Mouse (Mus musculus): ENCODE data around the gene Gm28729. TPM values are rescaled to one million over a fixed set of nuclear protein-coding genes. Genes with fewer than 3 reads are reported as not detected.
A peak's percentile ranks its signal among the peaks of the same experiment; 100 is the strongest.

Gm28729 gene
- 0.28 TPM in 1 of 2 replicates, not detected in the other for polyA plus RNA-seq (2014; fragmentation: Nextera tagmentation; extraction: Ambion mirVana)

- no peak within 1 kb of the TSS for H3K4me3 ChIP-seq (ENCODE audit: low read depth, low read length)
- no peaks in the 10 kb centered on the region for H3K9me3 ChIP-seq (replicated peaks; ENCODE audit: control insufficient read depth, low read length)
- DNase-seq (ENCODE audit: low spot score) (no peak), ATAC-seq (no peak)
- WGBS = 60% methylated on average over 12 of the region's 12 CpGs
- peaks cover 4% of the 10 kb centered on the region for H3K4me1 ChIP-seq (ENCODE audit: control insufficient read depth, insufficient read depth, low read length)
- no peaks in the 10 kb centered on the region for H3K36me3 ChIP-seq (ENCODE audit: control insufficient read depth, insufficient read depth, low read length)
- H3K27ac ChIP-seq (ENCODE audit: low read depth, low read length) = no peak within 1 kb of the TSS
- H3K27me3 ChIP-seq (replicated peaks; ENCODE audit: control insufficient read depth, insufficient read depth, low read length) = no peaks in the 10 kb centered on the region
- no peak within 1 kb of the TSS for H3K4me2 ChIP-seq (ENCODE audit: low read length)
- no peak within 1 kb of the TSS for H3K9ac ChIP-seq (ENCODE audit: low read length)
Measured at GRCm38 (mm10) chr9:96524972-96525506, at the start of gene Gm28729. TSS of gene Gm28729 (minus strand) at chr9:96525264.

DNA sequence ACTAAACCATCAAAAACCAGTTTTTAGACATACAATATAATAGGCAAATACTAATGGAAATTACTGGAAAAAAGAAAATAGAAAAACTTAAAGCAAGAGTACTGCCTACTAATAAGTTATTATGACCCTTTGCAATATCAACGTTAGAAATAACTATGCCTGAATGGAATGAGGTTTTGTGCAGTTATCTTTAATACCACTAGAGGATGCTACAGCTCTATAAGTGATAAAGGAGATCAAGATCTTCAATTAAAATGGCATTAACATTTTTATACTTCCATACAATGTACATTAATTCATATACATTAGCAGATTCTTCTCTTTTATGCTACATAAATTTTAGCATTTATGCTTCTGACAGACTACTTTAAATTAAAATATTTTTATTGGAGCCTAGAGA, 48.2 kb upstream of the Gm28729 start:
- H3K4me2 ChIP-seq (ENCODE audit: low read length) = no peak overlapping the region
- no peaks in the 10 kb centered on the region for H3K4me1 ChIP-seq (ENCODE audit: control insufficient read depth, insufficient read depth, low read length)
- H3K27me3 ChIP-seq (replicated peaks; ENCODE audit: control insufficient read depth, insufficient read depth, low read length) = no peaks in the 10 kb centered on the region
- H3K9me3 ChIP-seq (replicated peaks; ENCODE audit: control insufficient read depth, low read length) = no peaks in the 10 kb centered on the region
- ATAC-seq = no peak
- WGBS = 9% methylated on average over 1 of the region's 1 CpGs
- no peak overlapping the region for H3K4me3 ChIP-seq (ENCODE audit: low read depth, low read length)
- DNase-seq (ENCODE audit: low spot score) = peak; percentile 77
- H3K36me3 ChIP-seq (ENCODE audit: control insufficient read depth, insufficient read depth, low read length) = peaks cover 20% of the 10 kb centered on the region
- H3K9ac ChIP-seq (ENCODE audit: low read length) = no peak overlapping the region
- no peak overlapping the region for H3K27ac ChIP-seq (ENCODE audit: low read depth, low read length)

DNA sequence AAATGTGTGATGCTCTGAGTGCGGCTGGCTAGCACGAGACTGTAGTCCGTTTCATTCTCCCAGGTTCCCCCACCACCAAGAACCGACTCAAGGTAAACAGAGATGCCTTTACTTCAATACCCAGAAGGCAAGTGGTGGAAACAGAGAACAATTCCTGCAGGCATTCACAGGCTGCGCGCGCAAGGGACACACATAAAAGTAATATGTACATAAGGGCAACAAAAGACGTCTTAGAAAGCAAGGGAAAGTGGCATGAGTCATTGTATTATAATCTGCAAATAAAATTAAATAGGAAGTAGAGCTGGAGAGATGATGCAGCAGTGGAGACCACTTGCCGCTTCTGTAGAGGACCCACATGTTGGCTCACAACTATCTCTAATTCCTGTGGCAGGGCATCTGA, 47.7 kb upstream of the Gm28729 start:
- Histone ChIP-seq H3K4me1 (ENCODE audit: control insufficient read depth, insufficient read depth, low read length) (no peaks in the 10 kb centered on the region), H3K9ac (ENCODE audit: low read length) (no peak overlapping the region), H3K4me2 (ENCODE audit: low read length) (no peak overlapping the region), H3K4me3 (ENCODE audit: low read depth, low read length) (no peak overlapping the region), H3K27me3 (replicated peaks; ENCODE audit: control insufficient read depth, insufficient read depth, low read length) (no peaks in the 10 kb centered on the region), H3K36me3 (ENCODE audit: control insufficient read depth, insufficient read depth, low read length) (peaks cover 22% of the 10 kb centered on the region), H3K27ac (ENCODE audit: low read depth, low read length) (no peak overlapping the region), H3K9me3 (replicated peaks; ENCODE audit: control insufficient read depth, low read length) (no peaks in the 10 kb centered on the region)
- 88% methylated on average over 9 of the region's 9 CpGs for WGBS
- no peak for DNase-seq (ENCODE audit: low spot score)
- no peak for ATAC-seq

- DNase-seq (ENCODE audit: low spot score) = no peak
- H3K27me3 ChIP-seq (replicated peaks; ENCODE audit: control insufficient read depth, insufficient read depth, low read length) = no peaks in the 10 kb centered on the region
- H3K4me3 ChIP-seq (ENCODE audit: low read depth, low read length) = no peak overlapping the region
- H3K36me3 ChIP-seq (ENCODE audit: control insufficient read depth, insufficient read depth, low read length) = peaks cover 33% of the 10 kb centered on the region
- no peaks in the 10 kb centered on the region for H3K4me1 ChIP-seq (ENCODE audit: control insufficient read depth, insufficient read depth, low read length)
- no peak overlapping the region for H3K27ac ChIP-seq (ENCODE audit: low read depth, low read length)
- WGBS = 86% methylated on average over 8 of the region's 8 CpGs
- ATAC-seq = no peak
- H3K4me2 ChIP-seq (ENCODE audit: low read length) = no peak overlapping the region
- no peaks in the 10 kb centered on the region for H3K9me3 ChIP-seq (replicated peaks; ENCODE audit: control insufficient read depth, low read length)
- H3K9ac ChIP-seq (ENCODE audit: low read length) = no peak overlapping the region
Measured at GRCm38 (mm10) chr9:96566470-96566996, 41.5 kb upstream of the Gm28729 start.

GRCm38 (mm10) chr9:96563501-96563900, 38.4 kb upstream of the Gm28729 start:
- no peak for DNase-seq (ENCODE audit: low spot score)
- no peak overlapping the region for H3K27ac ChIP-seq (ENCODE audit: low read depth, low read length)
- H3K27me3 ChIP-seq (replicated peaks; ENCODE audit: control insufficient read depth, insufficient read depth, low read length) = no peaks in the 10 kb centered on the region
- H3K4me1 ChIP-seq (ENCODE audit: control insufficient read depth, insufficient read depth, low read length) = no peaks in the 10 kb centered on the region
- H3K9me3 ChIP-seq (replicated peaks; ENCODE audit: control insufficient read depth, low read length) = no peaks in the 10 kb centered on the region
- H3K4me3 ChIP-seq (ENCODE audit: low read depth, low read length) = no peak overlapping the region
- H3K4me2 ChIP-seq (ENCODE audit: low read length) = no peak overlapping the region
- no peak for ATAC-seq
- peaks cover 39% of the 10 kb centered on the region for H3K36me3 ChIP-seq (ENCODE audit: control insufficient read depth, insufficient read depth, low read length)
- no peak overlapping the region for H3K9ac ChIP-seq (ENCODE audit: low read length)
- WGBS = 97% methylated on average over 4 of the region's 4 CpGs

- Histone ChIP-seq H3K27ac (ENCODE audit: low read depth, low read length) (no peak overlapping the region), H3K4me3 (ENCODE audit: low read depth, low read length) (no peak overlapping the region), H3K9ac (ENCODE audit: low read length) (no peak overlapping the region), H3K4me1 (ENCODE audit: control insufficient read depth, insufficient read depth, low read length) (no peaks in the 10 kb centered on the region), H3K9me3 (replicated peaks; ENCODE audit: control insufficient read depth, low read length) (no peaks in the 10 kb centered on the region), H3K27me3 (replicated peaks; ENCODE audit: control insufficient read depth, insufficient read depth, low read length) (no peaks in the 10 kb centered on the region), H3K4me2 (ENCODE audit: low read length) (no peak overlapping the region), H3K36me3 (ENCODE audit: control insufficient read depth, insufficient read depth, low read length) (peaks cover 27% of the 10 kb centered on the region)
- 98% methylated on average over 6 of the region's 6 CpGs for WGBS
- ATAC-seq (no peak), DNase-seq (ENCODE audit: low spot score) (no peak)
Measured at GRCm38 (mm10) chr9:96559148-96559547, 34.1 kb upstream of the Gm28729 start.

DNA sequence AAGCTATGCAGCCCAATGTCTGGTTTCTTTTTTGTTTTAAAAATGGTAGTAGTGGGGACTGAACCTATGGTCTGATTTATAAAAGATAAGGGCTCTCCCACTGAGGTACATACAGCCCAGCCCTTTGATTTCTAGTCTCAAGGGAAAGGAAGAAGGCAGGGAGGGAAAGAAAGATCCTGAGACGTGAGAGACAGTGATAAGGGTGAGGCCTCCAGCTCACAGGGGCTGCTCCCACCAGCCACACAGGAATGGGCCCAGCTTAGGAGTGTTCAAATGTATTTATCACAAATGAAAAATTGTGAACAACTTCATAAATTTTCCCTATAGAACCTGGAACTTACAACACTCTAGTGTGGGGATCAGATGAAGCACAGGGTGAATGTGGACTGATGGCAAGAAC, 33.5 kb upstream of the Gm28729 start:
- Histone ChIP-seq H3K27me3 (replicated peaks; ENCODE audit: control insufficient read depth, insufficient read depth, low read length) (no peaks in the 10 kb centered on the region), H3K9ac (ENCODE audit: low read length) (no peak overlapping the region), H3K4me1 (ENCODE audit: control insufficient read depth, insufficient read depth, low read length) (no peaks in the 10 kb centered on the region), H3K27ac (ENCODE audit: low read depth, low read length) (no peak overlapping the region), H3K36me3 (ENCODE audit: control insufficient read depth, insufficient read depth, low read length) (peaks cover 22% of the 10 kb centered on the region), H3K9me3 (replicated peaks; ENCODE audit: control insufficient read depth, low read length) (no peaks in the 10 kb centered on the region), H3K4me2 (ENCODE audit: low read length) (no peak overlapping the region), H3K4me3 (ENCODE audit: low read depth, low read length) (no peak overlapping the region)
- DNase-seq (ENCODE audit: low spot score) = no peak
- WGBS = 85% methylated on average over 1 of the region's 1 CpGs
- no peak for ATAC-seq

DNA sequence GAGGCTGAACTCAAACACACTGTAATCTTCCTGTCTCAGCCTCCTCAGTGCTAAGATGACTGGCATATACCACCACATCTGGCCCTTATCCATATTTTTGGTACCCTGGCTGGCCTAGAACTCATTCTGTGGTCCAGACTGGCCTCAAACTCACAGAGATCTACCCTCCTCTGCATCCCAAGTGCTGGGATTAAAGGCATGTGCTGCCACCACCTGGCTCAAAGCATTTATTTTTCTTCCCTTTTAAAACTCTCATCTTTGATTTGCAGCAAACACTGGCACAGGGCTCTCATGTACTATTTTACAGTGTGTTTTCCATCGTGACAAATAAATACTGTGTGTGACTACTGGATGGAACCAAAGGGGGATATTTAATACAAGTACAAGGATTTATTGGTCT, 29.0 kb upstream of the Gm28729 start:
- no peak overlapping the region for H3K9ac ChIP-seq (ENCODE audit: low read length)

DNA sequence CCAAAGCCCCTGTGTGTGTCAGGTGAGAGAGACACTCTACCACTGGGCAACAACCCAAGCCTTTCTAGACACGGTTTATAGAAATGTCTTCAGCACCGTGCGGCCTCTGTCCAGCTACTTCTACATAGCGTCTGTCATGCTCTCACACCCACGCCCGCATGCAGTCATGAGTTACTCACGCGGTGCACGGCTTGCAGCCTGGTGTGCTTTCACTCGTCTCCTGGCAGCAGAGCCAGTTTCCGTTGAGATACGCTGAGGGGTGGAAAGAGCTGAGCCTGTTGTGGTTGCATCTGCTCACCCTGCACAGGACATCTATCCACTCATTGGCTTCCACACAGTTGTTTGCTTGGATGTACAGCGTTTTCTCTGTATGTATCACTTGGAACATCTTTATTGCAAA, 20.3 kb upstream of the Gm28729 start:
- Histone ChIP-seq H3K9me3 (replicated peaks; ENCODE audit: control insufficient read depth, low read length) (no peaks in the 10 kb centered on the region), H3K9ac (ENCODE audit: low read length) (no peak overlapping the region), H3K4me1 (ENCODE audit: control insufficient read depth, insufficient read depth, low read length) (no peaks in the 10 kb centered on the region; the same call in 1 of the 2 replicates), H3K4me3 (ENCODE audit: low read depth, low read length) (no peak overlapping the region), H3K4me2 (ENCODE audit: low read length) (no peak overlapping the region), H3K27me3 (replicated peaks; ENCODE audit: control insufficient read depth, insufficient read depth, low read length) (no peaks in the 10 kb centered on the region), H3K27ac (ENCODE audit: low read depth, low read length) (no peak overlapping the region), H3K36me3 (ENCODE audit: control insufficient read depth, insufficient read depth, low read length) (peaks cover 25% of the 10 kb centered on the region)
- ATAC-seq = no peak
- no peak for DNase-seq (ENCODE audit: low spot score)
- 93% methylated on average over 13 of the region's 13 CpGs for WGBS

More for the DNA sequence above, 29.0 kb upstream of the Gm28729 start:
- no peak overlapping the region for H3K27ac ChIP-seq (ENCODE audit: low read depth, low read length)
- peaks cover 17% of the 10 kb centered on the region for H3K36me3 ChIP-seq (ENCODE audit: control insufficient read depth, insufficient read depth, low read length)
- DNase-seq (ENCODE audit: low spot score) (no peak), ATAC-seq (no peak)
- no peak overlapping the region for H3K4me2 ChIP-seq (ENCODE audit: low read length)
- H3K4me3 ChIP-seq (ENCODE audit: low read depth, low read length) = no peak overlapping the region
- no peaks in the 10 kb centered on the region for H3K4me1 ChIP-seq (ENCODE audit: control insufficient read depth, insufficient read depth, low read length)
- 88% methylated on average over 1 of the region's 1 CpGs for WGBS
- no peaks in the 10 kb centered on the region for H3K9me3 ChIP-seq (replicated peaks; ENCODE audit: control insufficient read depth, low read length)
- no peaks in the 10 kb centered on the region for H3K27me3 ChIP-seq (replicated peaks; ENCODE audit: control insufficient read depth, insufficient read depth, low read length)
